Mouse (Mus musculus) testis, adult 2 months (tissue): ENCODE measurements around the gene Wdr95.

Experiments
- CTCF ChIP-seq: fragments of 200-500 bp; IDR thresholded peaks from 2 replicates; pipeline ENCODE4 v1.5.1; 2012; ENCODE audit warnings: low read depth, mild to moderate bottlenecking, inconsistent platforms, low read length, moderate library complexity; ENCODE audit not compliant: control insufficient read depth, insufficient read depth, insufficient replicate concordance
- POLR2A ChIP-seq: fragments of 200-500 bp; IDR thresholded peaks from 2 replicates; pipeline ENCODE4 v1.6.1; 2012; ENCODE audit warnings: low read depth, mild to moderate bottlenecking, inconsistent platforms, low read length, moderate library complexity; ENCODE audit not compliant: control insufficient read depth

DNA sequence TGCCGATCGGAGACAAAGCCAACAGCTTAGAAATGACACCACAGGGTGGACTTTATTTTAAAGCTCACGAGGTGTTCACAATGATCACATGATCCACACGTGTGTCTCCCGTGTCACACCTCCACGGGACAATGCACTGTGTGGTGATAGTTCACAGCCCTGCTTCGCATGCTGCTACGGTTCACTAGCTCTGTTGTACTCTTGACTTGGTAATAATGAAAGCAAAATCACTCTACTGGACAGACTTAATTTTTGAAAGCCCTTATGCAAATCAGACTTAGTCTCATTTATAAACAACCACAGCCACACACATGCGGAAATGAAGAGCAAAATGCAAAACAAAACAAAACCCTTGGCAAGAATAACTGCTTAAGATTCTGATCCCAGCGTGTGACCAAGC lies 88.3 kb downstream of the Wdr95 start:
- TF ChIP-seq POLR2A (no peak), CTCF (no peak)
